13 mouse cellular contexts compared by ENCODE assay signal in the genomic region with DNA sequence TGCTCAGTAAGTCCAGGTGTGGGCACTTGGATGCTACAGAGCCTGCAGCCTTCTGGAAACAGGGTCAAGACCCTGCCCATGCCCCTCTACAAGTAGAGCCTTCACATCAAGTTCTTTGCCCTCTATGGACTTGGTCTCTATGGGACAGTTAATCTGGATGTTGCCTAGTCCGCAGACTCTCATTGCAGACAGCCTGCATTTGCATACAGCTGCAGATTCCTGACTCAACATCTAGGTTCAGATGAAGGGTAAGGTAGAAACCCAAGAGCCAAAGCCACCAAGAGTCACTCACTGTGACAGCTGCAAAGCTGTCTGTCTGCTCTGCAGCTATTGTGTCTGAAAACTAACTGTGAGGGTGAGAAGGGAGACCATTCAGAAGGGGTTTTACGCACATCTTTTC.
DNase-seq lines count a peak whose midpoint lies in the region; ATAC-seq and TF ChIP-seq lines count a peak whose summit lies in the region.
"Had no signal": no experiment of that assay in that cellular context is flagged by ENCODE, and none has a peak within 500 bp of the region (broad histone marks: within the 10 kb centered on the region; RNA-seq: fewer than 3 reads in every experiment).

No protein-coding gene starts in this region.

- no peak for TF ChIP-seq CTCF in intestine, postnatal 0 days (IDR thresholded peaks at IDR 0.05; ENCODE audit: low read depth)
- TF ChIP-seq CTCF in brain, embryonic 14.5 days (IDR thresholded peaks at IDR 0.05; ENCODE audit: borderline replicate concordance, extremely low read depth, insufficient read depth, insufficient read length) = no peak

- H3K27ac ChIP-seq in heart, embryonic 11.5 days (ENCODE audit: low read depth, low read length) = peak overlapping the region; percentile 46
- H3K27ac ChIP-seq in intestine, embryonic 15.5 days = no peak overlapping the region
- H3K27ac ChIP-seq in intestine, postnatal 0 days (ENCODE audit: low read depth, low read length) = no peak overlapping the region
- H3K27ac ChIP-seq: liver, embryonic 13.5 days had no signal

- H3K36me3 ChIP-seq in heart, embryonic 11.5 days (ENCODE audit: control insufficient read depth, insufficient read depth, low read length) = no peaks in the 10 kb centered on the region
- H3K36me3 ChIP-seq in intestine, embryonic 15.5 days = no peaks in the 10 kb centered on the region
- no peaks in the 10 kb centered on the region; the same call in 1 of the 2 replicates for H3K36me3 ChIP-seq in intestine, postnatal 0 days (ENCODE audit: control insufficient read depth, insufficient read depth)
- H3K36me3 ChIP-seq: G1E; liver, embryonic 13.5 days had no signal

- no peak for ATAC-seq in heart, embryonic 11.5 days (replicated peaks; ENCODE audit: insufficient number of reproducible peaks, low FRiP score, low TSS enrichment)
- peak; percentile 24; the same call in 1 of the 2 replicates for ATAC-seq in intestine, embryonic 15.5 days
- ATAC-seq in intestine, postnatal 0 days = no peak
- ATAC-seq: hindbrain, embryonic 16.5 days had no signal

- H3K9me3 ChIP-seq in heart, embryonic 11.5 days (replicated peaks; ENCODE audit: control insufficient read depth, low read length) = no peaks in the 10 kb centered on the region
- no peaks in the 10 kb centered on the region for H3K9me3 ChIP-seq in intestine, embryonic 15.5 days
- no peaks in the 10 kb centered on the region for H3K9me3 ChIP-seq in intestine, postnatal 0 days (ENCODE audit: control insufficient read depth)
- H3K9me3 ChIP-seq: G1E; liver, embryonic 13.5 days had no signal

- H3K4me1 ChIP-seq in heart, embryonic 11.5 days (ENCODE audit: control insufficient read depth, insufficient read depth, low read length) = peaks cover 24% of the 10 kb centered on the region
- H3K4me1 ChIP-seq in intestine, embryonic 15.5 days (replicated peaks) = 0 out of 2 replicates have a peak, but pooled peaks cover 7% of the 10 kb centered on the region
- H3K4me1 ChIP-seq in intestine, postnatal 0 days (replicated peaks; ENCODE audit: control insufficient read depth, insufficient read depth, low read length) = no peaks in the 10 kb centered on the region; the same call in 1 of the 2 replicates

- no peak for TF ChIP-seq POLR2A in brain, embryonic 14.5 days (IDR thresholded peaks at IDR 0.05; ENCODE audit: borderline replicate concordance, extremely low read depth, insufficient read depth, insufficient read length, poor library complexity, severe bottlenecking)

- no peaks in the 10 kb centered on the region for H3K27me3 ChIP-seq in heart, embryonic 11.5 days (ENCODE audit: control insufficient read depth, insufficient read depth, low read length)
- no peaks in the 10 kb centered on the region for H3K27me3 ChIP-seq in intestine, embryonic 15.5 days (replicated peaks)
- no peaks in the 10 kb centered on the region for H3K27me3 ChIP-seq in intestine, postnatal 0 days (replicated peaks; ENCODE audit: control insufficient read depth, insufficient read depth, low read length)
- H3K27me3 ChIP-seq: liver, embryonic 13.5 days had no signal

- H3K4me3 ChIP-seq in heart, embryonic 11.5 days (ENCODE audit: low read depth, low read length) = no peak overlapping the region
- H3K4me3 ChIP-seq in intestine, embryonic 15.5 days (replicated peaks) = no peak overlapping the region
- H3K4me3 ChIP-seq in intestine, postnatal 0 days (ENCODE audit: low read depth, low read length) = no peak overlapping the region
- H3K4me3 ChIP-seq: liver, embryonic 13.5 days had no signal

- DNase-seq in heart, postnatal 25 days (ENCODE audit: low spot score) = no peak
- peak; percentile 86 for DNase-seq in A20 (ENCODE audit: low read depth, low spot score)
- peak; percentile 24 for DNase-seq in brain, embryonic 14.5 days (ENCODE audit: low read depth)
- no peak for DNase-seq in adrenal gland, adult (ENCODE audit: inconsistent age in 2 of 2, low spot score in 1 of 2)
- DNase-seq: adrenal gland, postnatal 14 days; cerebellum, adult 9-10 months; liver, embryonic 13.5 days; thymus, adult 18-20 months had no signal

- intact Hi-C loops in heart, postnatal 25 days (cut with DNase I) = no loop called here

- WGBS in heart, embryonic 11.5 days (ENCODE audit: insufficient replicate concordance) = 81% methylated on average over 2 of the region's 2 CpGs
- 82% methylated on average over 2 of the region's 2 CpGs for WGBS in intestine, embryonic 15.5 days
- WGBS in intestine, postnatal 0 days = 75% methylated on average over 2 of the region's 2 CpGs

- no peak overlapping the region for H3K9ac ChIP-seq in heart, embryonic 11.5 days (ENCODE audit: low read depth, low read length)
- no peak overlapping the region for H3K9ac ChIP-seq in intestine, embryonic 15.5 days
- no peak overlapping the region for H3K9ac ChIP-seq in intestine, postnatal 0 days (ENCODE audit: low read depth, low read length)
- H3K9ac ChIP-seq: liver, embryonic 13.5 days had no signal

- H3K4me2 ChIP-seq in heart, embryonic 11.5 days = peak overlapping the region; percentile 29; the same call in 1 of the 2 replicates
- no peak overlapping the region for H3K4me2 ChIP-seq in intestine, embryonic 15.5 days (replicated peaks)
- H3K4me2 ChIP-seq in intestine, postnatal 0 days (replicated peaks; ENCODE audit: low read depth) = no peak overlapping the region
- H3K4me2 ChIP-seq: liver, embryonic 13.5 days had no signal

Comparison
In these comparisons a context has a peak if more than half of its experiments do, and no peak if none do; other contexts are left out.
1. DNase-seq: peak in A20 (single experiment) and brain, embryonic 14.5 days (single experiment); none in heart, postnatal 25 days (single experiment) and adrenal gland, adult (0 of 2).